Mouse (Mus musculus) bone marrow, adult 2 months (tissue): ENCODE data around the gene Erich4.

Experiments
- CTCF ChIP-seq: fragments of 200-500 bp; IDR thresholded peaks from 2 replicates; pipeline ENCODE4 v1.5.1; 2011; ENCODE audit warnings: low read length, control low read depth; ENCODE audit not compliant: control insufficient read depth, insufficient read depth
- POLR2A ChIP-seq: fragments of 200-500 bp; IDR thresholded peaks from 2 replicates; pipeline ENCODE4 v1.6.1; 2011; ENCODE audit warnings: low read depth, mild to moderate bottlenecking, control low read depth, low read length, borderline replicate concordance; ENCODE audit not compliant: control insufficient read depth

GRCm38 (mm10) chr7:25627431-25628322 is 12.0 kb upstream of the Erich4 start:
- peak; percentile 28; the same call in 1 of the 2 replicates for TF ChIP-seq POLR2A
- peak; percentile 2; the same call in 1 of the 2 replicates for TF ChIP-seq CTCF
